Comparison of ENCODE assay signal across 23 mouse cellular contexts in the genomic region with DNA sequence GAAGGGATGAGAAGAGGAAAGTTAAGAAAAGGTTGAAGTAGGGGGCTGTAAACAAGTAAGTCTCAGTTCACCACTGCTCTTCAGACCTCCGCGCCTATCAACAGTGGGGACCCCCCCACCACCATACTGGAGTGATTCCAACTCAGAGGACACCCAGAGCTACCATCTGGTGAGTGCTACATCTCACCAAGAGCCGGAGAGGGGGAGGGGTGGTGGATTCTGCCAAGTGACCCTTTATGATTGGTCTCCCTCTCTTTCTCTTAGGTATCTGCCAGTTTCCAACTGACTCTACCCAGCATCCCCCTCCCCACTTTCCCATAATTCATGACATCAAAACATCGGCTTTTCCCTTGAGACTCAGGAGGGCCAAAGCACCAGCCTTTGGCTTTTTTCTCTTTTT. TPM values are rescaled to one million over a fixed set of nuclear protein-coding genes. Genes with fewer than 3 reads are reported as not detected.
DNase-seq lines count a peak whose midpoint lies in the region; ATAC-seq and TF ChIP-seq lines count a peak whose summit lies in the region.
"Had no signal": no experiment of that assay in that cellular context is flagged by ENCODE, and none has a peak within 500 bp of the region (broad histone marks: within the 10 kb centered on the region; RNA-seq: fewer than 3 reads in every experiment).

No protein-coding gene starts in this region.

- no peak for ATAC-seq in hindbrain, embryonic 12.5 days (ENCODE audit: low FRiP score)
- ATAC-seq: CD4-positive, CD25-positive, alpha-beta regulatory T cell, adult 4 months; forebrain, postnatal 0 days; intestine, embryonic 16.5 days had no signal

- peaks cover 40% of the 10 kb centered on the region for H3K36me3 ChIP-seq in hindbrain, embryonic 10.5 days
- no peaks in the 10 kb centered on the region for H3K36me3 ChIP-seq in hindbrain, embryonic 12.5 days
- H3K36me3 ChIP-seq: G1E had no signal

- peak; percentile 89 to 91 for DNase-seq in cerebellum, postnatal 10 days
- no peak for DNase-seq in cerebellum, postnatal 36 days
- DNase-seq in gastrocnemius, adult 2 months: peak; percentile 58
- no peak for DNase-seq in gastrocnemius, postnatal 4 days (ENCODE audit: low spot score in 2 of 2)
- no peak for DNase-seq in hindbrain, embryonic 10.5 days (ENCODE audit: low spot score)
- DNase-seq in brain, embryonic 14.5 days (ENCODE audit: low read depth): peak; percentile 46
- DNase-seq: adrenal gland, adult 8-10 months; B cell, adult 2 months; cerebellum, adult 11-12 months; cerebellum, adult 9-11 months; forebrain, postnatal 0 days; gastrocnemius, postnatal 10 days; heart, postnatal 36 days; kidney, adult 2 months had no signal

- TF ChIP-seq CTCF in gastrocnemius, adult 2 months (IDR thresholded peaks at IDR 0.05): no peak
- TF ChIP-seq CTCF in brain, embryonic 14.5 days (IDR thresholded peaks at IDR 0.05; ENCODE audit: borderline replicate concordance, extremely low read depth, insufficient read depth, insufficient read length): no peak

- H3K9me3 ChIP-seq in hindbrain, embryonic 10.5 days: no peaks in the 10 kb centered on the region
- H3K9me3 ChIP-seq in hindbrain, embryonic 12.5 days (replicated peaks): no peaks in the 10 kb centered on the region
- H3K9me3 ChIP-seq: embryonic facial prominence, embryonic 12.5 days; heart, embryonic 13.5 days; kidney, embryonic 15.5 days had no signal

- WGBS in hindbrain, embryonic 10.5 days: 82% methylated on average over 4 of the region's 4 CpGs
- WGBS in hindbrain, embryonic 12.5 days: 84% methylated on average over 4 of the region's 4 CpGs

- no peak for TF ChIP-seq POLR2A in brain, embryonic 14.5 days (IDR thresholded peaks at IDR 0.05; ENCODE audit: borderline replicate concordance, extremely low read depth, insufficient read depth, insufficient read length, poor library complexity, severe bottlenecking)

- H3K9ac ChIP-seq in hindbrain, embryonic 12.5 days: no peak overlapping the region
- H3K9ac ChIP-seq: embryonic facial prominence, embryonic 12.5 days; forebrain, postnatal 0 days; heart, embryonic 13.5 days; hindbrain, embryonic 14.5 days; kidney, embryonic 15.5 days had no signal

- intact Hi-C loops in gastrocnemius, adult 2 months (cut with DNase I): no loop called here

- H3K27ac ChIP-seq in gastrocnemius, adult 2 months: peak overlapping the region; percentile 83
- 0 out of 2 replicates have a peak overlapping the region, but pooled peaks have one; percentile 6 for H3K27ac ChIP-seq in hindbrain, embryonic 10.5 days
- H3K27ac ChIP-seq in hindbrain, embryonic 12.5 days: no peak overlapping the region
- H3K27ac ChIP-seq: embryonic facial prominence, embryonic 12.5 days; heart, embryonic 13.5 days; hindbrain, embryonic 14.5 days; kidney, embryonic 15.5 days had no signal

- peaks cover 22% of the 10 kb centered on the region for H3K4me1 ChIP-seq in hindbrain, embryonic 10.5 days (replicated peaks)
- peaks cover 13% of the 10 kb centered on the region for H3K4me1 ChIP-seq in hindbrain, embryonic 12.5 days

- H3K4me3 ChIP-seq in gastrocnemius, adult 2 months: no peak overlapping the region
- no peak overlapping the region for H3K4me3 ChIP-seq in hindbrain, embryonic 10.5 days
- no peak overlapping the region for H3K4me3 ChIP-seq in hindbrain, embryonic 12.5 days
- H3K4me3 ChIP-seq: embryonic facial prominence, embryonic 12.5 days; heart, embryonic 13.5 days; kidney, embryonic 15.5 days had no signal

- H3K4me2 ChIP-seq in hindbrain, embryonic 12.5 days (replicated peaks): no peak overlapping the region
- H3K4me2 ChIP-seq: embryonic facial prominence, embryonic 12.5 days; heart, embryonic 13.5 days; hindbrain, embryonic 14.5 days; kidney, embryonic 15.5 days had no signal

- peaks cover 51% of the 10 kb centered on the region for H3K27me3 ChIP-seq in hindbrain, embryonic 10.5 days (ENCODE audit: insufficient read depth, poor library complexity, severe bottlenecking)
- peaks cover 42% of the 10 kb centered on the region for H3K27me3 ChIP-seq in hindbrain, embryonic 12.5 days

RNA-seq across cellular contexts. Expression of gene Ybx2, which starts 5.4 kb away (rescaled TPM):
- total RNA-seq in gastrocnemius, adult 2 months (2021): 10 to 100 TPM in 1 of 2 experiments, 1 to 10 TPM in 1; 8.0 to 16.5 TPM
- 1 to 10 TPM; 5.1 to 6.4 TPM for total RNA-seq in gastrocnemius, postnatal 4 days (2021)
- 2.8 and 2.9 TPM in 2 replicates for polyA plus RNA-seq in hindbrain, embryonic 10.5 days (2016; fragmentation: Nextera tagmentation; extraction: Ambion mirVana)
- polyA plus RNA-seq in hindbrain, embryonic 12.5 days (2016; fragmentation: Nextera tagmentation; extraction: Ambion mirVana): 5.5 and 9.0 TPM in 2 replicates
- polyA plus RNA-seq in brain, embryonic 14.5 days (2012; rRNA removed): 45.0 and 67.9 TPM in 2 replicates
- polyA plus RNA-seq: CD4-positive, CD25-positive, alpha-beta regulatory T cell, adult 4 months; G1E had no signal

RNA-seq across cellular contexts. Expression of gene Slc2a4, which starts 7.0 kb away (rescaled TPM):
- 100 to 1,000 TPM; 494 to 503 TPM for total RNA-seq in gastrocnemius, adult 2 months (2021)
- total RNA-seq in gastrocnemius, postnatal 4 days (2021): 100 to 1,000 TPM; 111 to 142 TPM
- 11.0 and 13.0 TPM in 2 replicates for polyA plus RNA-seq in hindbrain, embryonic 10.5 days (2016; fragmentation: Nextera tagmentation; extraction: Ambion mirVana)
- polyA plus RNA-seq in hindbrain, embryonic 12.5 days (2016; fragmentation: Nextera tagmentation; extraction: Ambion mirVana): 9.6 and 12.9 TPM in 2 replicates
- polyA plus RNA-seq in brain, embryonic 14.5 days (2012; rRNA removed): 5.2 and 12.5 TPM in 2 replicates
- polyA plus RNA-seq: CD4-positive, CD25-positive, alpha-beta regulatory T cell, adult 4 months had no signal

RNA-seq across cellular contexts. Expression of gene Eif5a, which starts 19.2 kb away (rescaled TPM):
- total RNA-seq in gastrocnemius, adult 2 months (2021): 100 to 1,000 TPM; 413 to 433 TPM
- 100 to 1,000 TPM; 565 to 571 TPM for total RNA-seq in gastrocnemius, postnatal 4 days (2021)
- polyA plus RNA-seq in hindbrain, embryonic 10.5 days (2016; fragmentation: Nextera tagmentation; extraction: Ambion mirVana): 2,350 and 2,667 TPM in 2 replicates
- 1,354 and 1,360 TPM in 2 replicates for polyA plus RNA-seq in hindbrain, embryonic 12.5 days (2016; fragmentation: Nextera tagmentation; extraction: Ambion mirVana)
- polyA plus RNA-seq in brain, embryonic 14.5 days (2012; rRNA removed): 727 and 821 TPM in 2 replicates

RNA-seq across cellular contexts. Expression of gene Cldn7, which starts 23.6 kb away (rescaled TPM):
- not detected for total RNA-seq in gastrocnemius, adult 2 months (2021)
- under 1 TPM in 1 of 2 experiments, not detected in 1; 0.34 TPM for total RNA-seq in gastrocnemius, postnatal 4 days (2021)
- 14.6 and 37.6 TPM in 2 replicates for polyA plus RNA-seq in hindbrain, embryonic 10.5 days (2016; fragmentation: Nextera tagmentation; extraction: Ambion mirVana)
- polyA plus RNA-seq in hindbrain, embryonic 12.5 days (2016; fragmentation: Nextera tagmentation; extraction: Ambion mirVana): 9.5 and 21.8 TPM in 2 replicates
- polyA plus RNA-seq in brain, embryonic 14.5 days (2012; rRNA removed): 0.33 and 0.38 TPM in 2 replicates
- total RNA-seq: forebrain, postnatal 0 days; G1E; heart, postnatal 36 days had no signal
- polyA plus RNA-seq: CD4-positive, CD25-positive, alpha-beta regulatory T cell, adult 4 months; cortical plate, adult 2 months; G1E had no signal

RNA-seq across cellular contexts. Expression of gene Gps2, which starts 27.3 kb away (rescaled TPM):
- 10 to 100 TPM; 47.1 to 49.6 TPM for total RNA-seq in gastrocnemius, adult 2 months (2021)
- total RNA-seq in gastrocnemius, postnatal 4 days (2021): 10 to 100 TPM; 35.9 to 44.5 TPM
- 96.8 and 105 TPM in 2 replicates for polyA plus RNA-seq in hindbrain, embryonic 10.5 days (2016; fragmentation: Nextera tagmentation; extraction: Ambion mirVana)
- 84.7 and 90.1 TPM in 2 replicates for polyA plus RNA-seq in hindbrain, embryonic 12.5 days (2016; fragmentation: Nextera tagmentation; extraction: Ambion mirVana)
- 80.8 and 109 TPM in 2 replicates for polyA plus RNA-seq in brain, embryonic 14.5 days (2012; rRNA removed)

Comparison
In these comparisons a context has a peak if more than half of its experiments do, and no peak if none do; other contexts are left out.
1. DNase-seq: peak in cerebellum, postnatal 10 days (2 of 2), gastrocnemius, adult 2 months (single experiment) and brain, embryonic 14.5 days (single experiment); none in cerebellum, postnatal 36 days (0 of 2), gastrocnemius, postnatal 4 days (0 of 2) and hindbrain, embryonic 10.5 days (single experiment).